Mouse (Mus musculus) megakaryocyte, adult 5-6 weeks (primary cell): Measurements from ENCODE around the gene Prdx2. TPM values are rescaled to one million over a fixed set of nuclear protein-coding genes. Genes with fewer than 3 reads are reported as not detected.

Experiments
- ATAC-seq: 2 replicates; pipeline ENCODE4 v1.8.0; 2016; ENCODE audit warnings: mild to moderate bottlenecking, inconsistent platforms; ENCODE audit not compliant: poor library complexity, severe bottlenecking
- total RNA-seq, 2 experiments: library from RNA; stranded (forward) in 1 of 2; stranded (reverse) in 1 of 2; fragments of 153-499, 151-499 nt in 1 of 2; fragments of 221-1000, 200-1000 nt in 1 of 2; gene quantifications; 2 replicates each; pipeline versions ENCODE4 v1.2.3 to v1.2.4; 2015 to 2017

The Prdx2 gene
- total RNA-seq (2015) (180 and 184 TPM in 2 replicates), total RNA-seq (2017) (230 and 256 TPM in 2 replicates)

GRCm38 (mm10) chr8:84969241-84970134 is at the start of gene Prdx2, which contains the start of the genes Gm49661 and Rnaseh2a:
TSS of gene Prdx2 (plus strand) at chr8:84969587.
TSS of gene Gm49661 (minus strand) at chr8:84969433.
TSS of gene Rnaseh2a (minus strand) at chr8:84969767.
- ATAC-seq: peak; percentile 56

- ATAC-seq: no peak
Observed at GRCm38 (mm10) chr8:84921596-84921995, 47.8 kb upstream of the Prdx2 start.

- ATAC-seq: no peak
Observed at GRCm38 (mm10) chr8:84925557-84925956, 43.8 kb upstream of the Prdx2 start.

GRCm38 (mm10) chr8:84927513-84927912 is 41.9 kb upstream of the Prdx2 start:
- ATAC-seq: no peak

- peak; percentile 95 for ATAC-seq
Observed at GRCm38 (mm10) chr8:84928456-84929306, 40.7 kb upstream of the Prdx2 start.

GRCm38 (mm10) chr8:84930582-84930981 is 38.8 kb upstream of the Prdx2 start:
- no peak for ATAC-seq

- ATAC-seq: no peak
Observed at GRCm38 (mm10) chr8:84933767-84934559, 35.4 kb upstream of the Prdx2 start.

- ATAC-seq: no peak
Observed at GRCm38 (mm10) chr8:84934860-84935259, 34.5 kb upstream of the Prdx2 start.

- no peak for ATAC-seq
Observed at GRCm38 (mm10) chr8:84935489-84935888, 33.9 kb upstream of the Prdx2 start.

GRCm38 (mm10) chr8:84936041-84936961 is 33.1 kb upstream of the Prdx2 start:
- no peak for ATAC-seq

- ATAC-seq: peak; percentile 89
Observed at GRCm38 (mm10) chr8:84936962-84937546, 32.3 kb upstream of the Prdx2 start, which contains the start of gene Mast1. TSS of gene Mast1 (minus strand) at chr8:84937359.

- no peak for ATAC-seq
Observed at GRCm38 (mm10) chr8:84937620-84938485, 31.5 kb upstream of the Prdx2 start.

- no peak for ATAC-seq
Observed at GRCm38 (mm10) chr8:84943699-84944098, 25.7 kb upstream of the Prdx2 start.

- peak; percentile 47 for ATAC-seq
Observed at GRCm38 (mm10) chr8:84944478-84945160, 24.8 kb upstream of the Prdx2 start.

- no peak for ATAC-seq
Observed at GRCm38 (mm10) chr8:84945235-84945632, 24.2 kb upstream of the Prdx2 start.

GRCm38 (mm10) chr8:84945633-84946527 is 23.5 kb upstream of the Prdx2 start:
- no peak for ATAC-seq
